Mouse (Mus musculus) liver, embryonic 14.5 days (tissue): Measurements from ENCODE around the gene Trim41. TPM values are rescaled to one million over a fixed set of nuclear protein-coding genes. Genes with fewer than 3 reads are reported as not detected.

Experiments
- ATAC-seq: fragments of 200-750 bp; cut with Nextera tagmentation; 2 replicates; pipeline ENCODE4 v1.8.0; 2017; ENCODE audit warnings: moderate number of reproducible peaks, mild to moderate bottlenecking, moderate library complexity; ENCODE audit not compliant: insufficient read depth
- DNase-seq, 3 experiments: peaks; one replicate each; pipeline ENCODE4 v3.0.0-alpha.2; 2012 to 2013; ENCODE audit warnings: low read depth in 3 of 3, low spot score in 3 of 3
- H3K27ac ChIP-seq: fragments of 300-500 bp; sonication (generic); 2 replicates; pipeline ENCODE4 v1.5.1; 2014; ENCODE audit warnings: moderate library complexity, mild to moderate bottlenecking, control low read depth, inconsistent platforms
- H3K27me3 ChIP-seq: fragments of 300-500 bp; sonication (generic); 2 replicates; pipeline ENCODE4 v1.6.1; 2014; ENCODE audit warnings: mild to moderate bottlenecking, low read length, moderate library complexity; ENCODE audit not compliant: control insufficient read depth, insufficient read depth
- H3K36me3 ChIP-seq: fragments of 300-500 bp; sonication (generic); replicated peaks from 2 replicates; pipeline ENCODE4 v1.6.1; 2014; ENCODE audit warnings: low read depth; ENCODE audit not compliant: control insufficient read depth, insufficient read depth
- H3K4me1 ChIP-seq, 2 experiments: fragments of 200-500 bp in 1 of 2; fragments of 300-500 bp in 1 of 2; sonication (generic) in 1 of 2; replicated peaks; 2 replicates each; pipeline ENCODE4 v1.6.1; 2012 to 2014; ENCODE audit warnings: antibody characterized with exemption in 1 of 2, inconsistent platforms in 1 of 2, low read length in 1 of 2; ENCODE audit not compliant: control insufficient read depth in 2 of 2, insufficient read depth in 2 of 2
- H3K4me2 ChIP-seq: fragments of 300-500 bp; sonication (generic); 2 replicates; pipeline ENCODE4 v1.6.1; 2014; ENCODE audit warnings: low read depth, mild to moderate bottlenecking, control low read depth, moderate library complexity
- H3K4me3 ChIP-seq, 2 experiments: fragments of 200-500 bp in 1 of 2; fragments of 300-500 bp in 1 of 2; sonication (generic) in 1 of 2; 2 replicates each; pipeline ENCODE4 v1.5.1; 2012 to 2014; ENCODE audit warnings: low read depth in 2 of 2, low read length in 2 of 2, mild to moderate bottlenecking in 2 of 2, control low read depth in 1 of 2, inconsistent platforms in 1 of 2, moderate library complexity in 1 of 2; ENCODE audit not compliant: insufficient read depth in 1 of 2
- H3K9ac ChIP-seq: fragments of 300-500 bp; sonication (generic); replicated peaks from 2 replicates; pipeline ENCODE4 v1.6.1; 2014; ENCODE audit warnings: mild to moderate bottlenecking, control low read depth, moderate library complexity
- H3K9me3 ChIP-seq: fragments of 300-500 bp; sonication (generic); 2 replicates; pipeline ENCODE4 v1.6.1; 2016; ENCODE audit warnings: low read length, mixed read lengths; ENCODE audit not compliant: control insufficient read depth
- CTCF ChIP-seq: IDR thresholded peaks from 2 replicates; pipeline ENCODE4 v1.5.1; 2016; ENCODE audit warnings: antibody characterized with exemption, low read depth, control low read depth
- EP300 ChIP-seq: IDR thresholded peaks from 2 replicates; pipeline ENCODE4 v1.6.1; 2016; ENCODE audit warnings: antibody characterized with exemption, low read depth
- WGBS: fragments of 180-500 bp; shearing (Covaris S2); extraction: QIAGEN DNeasy Blood & Tissue Kit; methylation state at CpG from one replicate; pipeline ENCODE4 v1.1.7; 2014; ENCODE audit not compliant: insufficient replicate concordance; 5-methylcytosine and 5-hydroxymethylcytosine counted together
- polyA plus RNA-seq, 2 experiments: library from polyadenylated mRNA; depleted of rRNA in 1 of 2; stranded (reverse) in 1 of 2; unstranded in 1 of 2; fragments of >200 nt; fragmentation: Nextera tagmentation in 1 of 2; extraction: Ambion mirVana in 1 of 2; gene quantifications; 2 replicates each; pipeline versions ENCODE4 v1.2.1 to v1.2.3; 2012 to 2014

Trim41 gene
- polyA plus RNA-seq, 2 experiments, result 1.0 to 9.2 TPM

- Histone ChIP-seq H3K4me3 (peak overlapping the region; percentile 83 to 95), H3K27me3 (no peaks in the 10 kb centered on the region), H3K36me3 (peaks cover 34% of the 10 kb centered on the region), H3K4me1 (peaks cover 13 to 36% of the 10 kb centered on the region in 2 experiments), H3K4me2 (peak overlapping the region; percentile 94), H3K9me3 (no peaks in the 10 kb centered on the region), H3K27ac (peak overlapping the region; percentile 84), H3K9ac (peak overlapping the region; percentile 96)
- WGBS, result 4% methylated on average over 18 of the region's 18 CpGs
- TF ChIP-seq CTCF (no peak), EP300 (no peak)
- DNase-seq (no peak), ATAC-seq (peak; percentile 4; the same call in 1 of the 2 replicates)
These were observed 17.9 kb downstream of the Trim41 start for GRCm38 (mm10) chr11:48798984-48799920.

GRCm38 (mm10) chr11:48798308-48798707, 18.8 kb downstream of the Trim41 start:
- ATAC-seq (no peak), DNase-seq (no peak)
- TF ChIP-seq CTCF, result no peak
- no peak for TF ChIP-seq EP300
- H3K4me1 ChIP-seq, result peaks cover 13 to 36% of the 10 kb centered on the region in 2 experiments
- H3K4me2 ChIP-seq, result peak overlapping the region; percentile 94
- H3K4me3 ChIP-seq, result peak overlapping the region; percentile 43 to 95
- peak overlapping the region; percentile 64 for H3K9ac ChIP-seq
- no peaks in the 10 kb centered on the region for H3K9me3 ChIP-seq
- peak overlapping the region; percentile 27 for H3K27ac ChIP-seq
- WGBS, result 36% methylated on average over 7 of the region's 7 CpGs
- H3K36me3 ChIP-seq, result peaks cover 24% of the 10 kb centered on the region
- H3K27me3 ChIP-seq, result no peaks in the 10 kb centered on the region

- no peak overlapping the region for H3K27ac ChIP-seq
- H3K4me2 ChIP-seq, result peak overlapping the region; percentile 94
These were observed 19.9 kb downstream of the Trim41 start for GRCm38 (mm10) chr11:48797287-48797686.

GRCm38 (mm10) chr11:48796290-48796689, 20.9 kb downstream of the Trim41 start:
- H3K4me2 ChIP-seq, result no peak overlapping the region
- H3K4me3 ChIP-seq, result no peak overlapping the region
- no peak overlapping the region for H3K27ac ChIP-seq
- 67% methylated on average over 4 of the region's 4 CpGs for WGBS
- no peaks in the 10 kb centered on the region for H3K27me3 ChIP-seq
- H3K9ac ChIP-seq, result no peak overlapping the region
- peaks cover 4% of the 10 kb centered on the region for H3K36me3 ChIP-seq
- TF ChIP-seq CTCF (peak; percentile 33), EP300 (no peak)
- H3K9me3 ChIP-seq, result no peaks in the 10 kb centered on the region
- DNase-seq (no peak), ATAC-seq (no peak)
- H3K4me1 ChIP-seq, result peaks cover 13 to 23% of the 10 kb centered on the region in 2 experiments

More at GRCm38 (mm10) chr11:48797287-48797686, 19.9 kb downstream of the Trim41 start:
- no peak overlapping the region for H3K4me3 ChIP-seq
- H3K9ac ChIP-seq, result peak overlapping the region; percentile 64
- ATAC-seq (no peak), DNase-seq (no peak)
- H3K36me3 ChIP-seq, result peaks cover 14% of the 10 kb centered on the region
- H3K4me1 ChIP-seq, result peaks cover 13 to 31% of the 10 kb centered on the region in 2 experiments
- H3K27me3 ChIP-seq, result no peaks in the 10 kb centered on the region
- WGBS, result 25% methylated on average over 5 of the region's 5 CpGs
- TF ChIP-seq EP300 (peak; percentile 48; the same call in 1 of the 2 replicates), CTCF (no peak)
- H3K9me3 ChIP-seq, result no peaks in the 10 kb centered on the region

- TF ChIP-seq CTCF, result no peak
- no peak for TF ChIP-seq EP300
- DNase-seq (no peak), ATAC-seq (no peak)
- Histone ChIP-seq H3K9me3 (no peaks in the 10 kb centered on the region), H3K4me3 (no peak overlapping the region), H3K9ac (no peak overlapping the region), H3K4me2 (no peak overlapping the region), H3K27me3 (no peaks in the 10 kb centered on the region), H3K36me3 (no peaks in the 10 kb centered on the region), H3K4me1 (peaks cover 13 to 25% of the 10 kb centered on the region in 2 experiments), H3K27ac (no peak overlapping the region)
- 77% methylated on average over 7 of the region's 7 CpGs for WGBS
These were observed 21.9 kb downstream of the Trim41 start for GRCm38 (mm10) chr11:48795221-48795620.
